Mouse (Mus musculus) heart, embryonic 11.5 days (tissue): ENCODE results near the gene Cdk10. TPM values are rescaled to one million over a fixed set of nuclear protein-coding genes. Genes with fewer than 3 reads are reported as not detected.

ENCODE experiments used
- ATAC-seq: fragments of 200-750 bp; cut with Nextera tagmentation; replicated peaks from 2 replicates; pipeline ENCODE4 v1.8.0; 2017; ENCODE audit warnings: moderate library complexity; ENCODE audit not compliant: insufficient number of reproducible peaks, low FRiP score, low TSS enrichment
- H3K27ac ChIP-seq: fragments of 300-500 bp; sonication (generic); 2 replicates; pipeline ENCODE4 v1.5.1; 2014; ENCODE audit warnings: mild to moderate bottlenecking, low read depth, low read length
- H3K27me3 ChIP-seq: fragments of 300-500 bp; sonication (generic); 2 replicates; pipeline ENCODE4 v1.6.1; 2014; ENCODE audit warnings: mild to moderate bottlenecking, low read length, mixed read lengths; ENCODE audit not compliant: control insufficient read depth, insufficient read depth
- H3K36me3 ChIP-seq: fragments of 300-500 bp; sonication (generic); 2 replicates; pipeline ENCODE4 v1.6.1; 2014; ENCODE audit warnings: mild to moderate bottlenecking, low read length, moderate library complexity, mixed read lengths; ENCODE audit not compliant: control insufficient read depth, insufficient read depth
- H3K4me1 ChIP-seq: fragments of 300-500 bp; sonication (generic); 2 replicates; pipeline ENCODE4 v1.6.1; 2014; ENCODE audit warnings: low read length; ENCODE audit not compliant: control insufficient read depth, insufficient read depth
- H3K4me2 ChIP-seq: fragments of 300-500 bp; sonication (generic); 2 replicates; pipeline ENCODE4 v1.6.1; 2014; ENCODE audit warnings: mild to moderate bottlenecking, moderate library complexity
- H3K4me3 ChIP-seq: fragments of 300-500 bp; sonication (generic); 2 replicates; pipeline ENCODE4 v1.5.1; 2014; ENCODE audit warnings: low read depth, low read length
- H3K9ac ChIP-seq: fragments of 300-500 bp; sonication (generic); 2 replicates; pipeline ENCODE4 v1.6.1; 2014; ENCODE audit warnings: mild to moderate bottlenecking, low read depth, low read length, moderate library complexity
- H3K9me3 ChIP-seq: fragments of 300-500 bp; sonication (generic); replicated peaks from 2 replicates; pipeline ENCODE4 v1.6.1; 2016; ENCODE audit warnings: low read length; ENCODE audit not compliant: control insufficient read depth
- WGBS: fragments of 180-500 bp; shearing (Covaris S2); extraction: QIAGEN DNeasy Blood & Tissue Kit; methylation state at CpG from one replicate; pipeline ENCODE4 v1.1.7; 2014; ENCODE audit not compliant: insufficient replicate concordance; 5-methylcytosine and 5-hydroxymethylcytosine counted together
- polyA plus RNA-seq: library from polyadenylated mRNA; unstranded; fragments of >200 nt; fragmentation: Nextera tagmentation; extraction: Ambion mirVana; gene quantifications from 2 replicates; pipeline ENCODE4 v1.2.1, GENCODE M21; 2014

Cdk10 gene
- polyA plus RNA-seq, 1 experiment from 2014 or later = 24.2 TPM

- peak; percentile 78 for ATAC-seq
- Histone ChIP-seq H3K27me3 (peaks cover 31% of the 10 kb centered on the region), H3K36me3 (no peaks in the 10 kb centered on the region), H3K4me2 (peak within 1 kb of the TSS; percentile 80), H3K4me3 (peak within 1 kb of the TSS; percentile 50), H3K9ac (peak within 1 kb of the TSS; percentile 56), H3K4me1 (peaks cover 7% of the 10 kb centered on the region; the same call in 1 of the 2 replicates), H3K9me3 (no peaks in the 10 kb centered on the region), H3K27ac (no peak within 1 kb of the TSS)
- WGBS = 2% methylated on average over 57 of the region's 57 CpGs
These were observed 11.2 kb downstream of the Cdk10 start, which contains the start of gene Spata2l for GRCm38 (mm10) chr8:123235520-123236497. Gene Spata2l, minus strand, starts transcription at chr8:123236233.

GRCm38 (mm10) chr8:123239398-123239797 lies 14.8 kb downstream of the Cdk10 start:
- H3K27me3 ChIP-seq = peaks cover 17% of the 10 kb centered on the region
- WGBS = 88% methylated on average over 10 of the region's 10 CpGs

GRCm38 (mm10) chr8:123242107-123242923 lies 17.7 kb downstream of the Cdk10 start:
- Histone ChIP-seq H3K27ac (no peak overlapping the region), H3K4me3 (no peak overlapping the region), H3K9me3 (no peaks in the 10 kb centered on the region), H3K4me2 (no peak overlapping the region), H3K27me3 (no peaks in the 10 kb centered on the region), H3K9ac (no peak overlapping the region), H3K36me3 (peaks cover 21% of the 10 kb centered on the region), H3K4me1 (no peaks in the 10 kb centered on the region)
- ATAC-seq = no peak
- WGBS = 78% methylated on average over 7 of the region's 7 CpGs

More at GRCm38 (mm10) chr8:123239398-123239797, 14.8 kb downstream of the Cdk10 start:
- no peaks in the 10 kb centered on the region for H3K9me3 ChIP-seq
- H3K4me2 ChIP-seq = no peak overlapping the region
- no peak overlapping the region for H3K4me3 ChIP-seq
- peaks cover 5% of the 10 kb centered on the region for H3K36me3 ChIP-seq
- no peak for ATAC-seq
- no peak overlapping the region for H3K9ac ChIP-seq
- H3K27ac ChIP-seq = no peak overlapping the region
- H3K4me1 ChIP-seq = peaks cover 7% of the 10 kb centered on the region; the same call in 1 of the 2 replicates

- Histone ChIP-seq H3K27ac (no peak overlapping the region), H3K9ac (no peak overlapping the region), H3K4me3 (no peak overlapping the region), H3K4me2 (no peak overlapping the region), H3K36me3 (peaks cover 25% of the 10 kb centered on the region), H3K9me3 (no peaks in the 10 kb centered on the region), H3K27me3 (no peaks in the 10 kb centered on the region), H3K4me1 (no peaks in the 10 kb centered on the region)
- WGBS = 63% methylated on average over 11 of the region's 11 CpGs
- ATAC-seq = no peak
These were observed 18.4 kb downstream of the Cdk10 start for GRCm38 (mm10) chr8:123243053-123243452.

- Histone ChIP-seq H3K4me3 (no peak overlapping the region), H3K4me2 (no peak overlapping the region), H3K9me3 (no peaks in the 10 kb centered on the region), H3K27ac (no peak overlapping the region), H3K36me3 (peaks cover 33% of the 10 kb centered on the region), H3K4me1 (no peaks in the 10 kb centered on the region), H3K27me3 (no peaks in the 10 kb centered on the region), H3K9ac (no peak overlapping the region)
- WGBS = 85% methylated on average over 4 of the region's 4 CpGs
- no peak for ATAC-seq
These were observed 19.7 kb downstream of the Cdk10 start for GRCm38 (mm10) chr8:123244382-123244781.

GRCm38 (mm10) chr8:123245543-123245942 lies 20.9 kb downstream of the Cdk10 start:
- no peaks in the 10 kb centered on the region for H3K4me1 ChIP-seq
- no peaks in the 10 kb centered on the region for H3K9me3 ChIP-seq
- H3K4me2 ChIP-seq = no peak overlapping the region
- H3K36me3 ChIP-seq = peaks cover 39% of the 10 kb centered on the region
- no peak overlapping the region for H3K9ac ChIP-seq
- WGBS = 87% methylated on average over 12 of the region's 12 CpGs
- no peak overlapping the region for H3K4me3 ChIP-seq
- H3K27me3 ChIP-seq = no peaks in the 10 kb centered on the region
- H3K27ac ChIP-seq = no peak overlapping the region
- no peak for ATAC-seq

GRCm38 (mm10) chr8:123247748-123248147 lies 23.1 kb downstream of the Cdk10 start:
- H3K27me3 ChIP-seq = no peaks in the 10 kb centered on the region
- H3K36me3 ChIP-seq = peaks cover 42% of the 10 kb centered on the region
- peaks cover 5% of the 10 kb centered on the region for H3K4me1 ChIP-seq
- ATAC-seq = no peak
- no peak overlapping the region for H3K4me3 ChIP-seq
- H3K9ac ChIP-seq = no peak overlapping the region
- 92% methylated on average over 6 of the region's 6 CpGs for whole genome bisulfite sequencing
- no peak overlapping the region for H3K27ac ChIP-seq
- H3K4me2 ChIP-seq = no peak overlapping the region
- H3K9me3 ChIP-seq = no peaks in the 10 kb centered on the region

GRCm38 (mm10) chr8:123248596-123248995 lies 24.0 kb downstream of the Cdk10 start:
- WGBS = 93% methylated on average over 8 of the region's 8 CpGs
- peaks cover 11% of the 10 kb centered on the region for H3K4me1 ChIP-seq
- H3K4me3 ChIP-seq = no peak overlapping the region
- H3K9me3 ChIP-seq = no peaks in the 10 kb centered on the region
- no peak for ATAC-seq
- peaks cover 42% of the 10 kb centered on the region for H3K36me3 ChIP-seq
- H3K27ac ChIP-seq = no peak overlapping the region
- no peaks in the 10 kb centered on the region for H3K27me3 ChIP-seq
- H3K9ac ChIP-seq = no peak overlapping the region
- no peak overlapping the region for H3K4me2 ChIP-seq
